Mouse (Mus musculus): ENCODE measurements around the gene Ubac1. TPM values are rescaled to one million over a fixed set of nuclear protein-coding genes. Genes with fewer than 3 reads are reported as not detected.

The Ubac1 gene
- total RNA-seq (2021): 10 to 100 TPM; 60.3 to 62.4 TPM

GRCm38 (mm10) chr2:26021561-26022257, at the start of gene Ubac1:
Gene Ubac1 (minus strand): TSS chr2:26021747.
- peak; percentile 91 for DNase-seq

DNA sequence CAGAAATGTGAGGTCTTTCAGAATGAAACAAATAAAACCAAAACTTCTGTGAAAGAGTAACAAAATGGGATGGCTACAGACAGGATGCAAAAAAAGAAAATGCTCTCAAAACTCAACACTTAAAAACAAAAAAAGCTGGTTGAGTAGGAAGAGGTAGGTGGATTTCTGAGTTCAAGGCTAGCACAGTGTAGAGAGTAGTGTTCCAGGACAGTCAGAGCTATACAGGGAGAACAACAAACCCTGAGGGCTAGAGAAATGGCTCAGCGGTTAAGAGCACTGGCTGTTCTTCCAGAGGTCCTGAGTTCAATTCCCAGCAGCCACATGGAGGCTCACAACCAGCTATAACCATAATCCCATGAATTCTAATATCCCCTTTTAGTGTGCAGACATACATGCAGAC, 47.0 kb upstream of the Ubac1 start:
- DNase-seq: no peak

- DNase-seq: no peak
These were observed 46.6 kb upstream of the Ubac1 start for GRCm38 (mm10) chr2:26068175-26068574.

GRCm38 (mm10) chr2:26066527-26066926, 45.0 kb upstream of the Ubac1 start:
- no peak for DNase-seq

DNA sequence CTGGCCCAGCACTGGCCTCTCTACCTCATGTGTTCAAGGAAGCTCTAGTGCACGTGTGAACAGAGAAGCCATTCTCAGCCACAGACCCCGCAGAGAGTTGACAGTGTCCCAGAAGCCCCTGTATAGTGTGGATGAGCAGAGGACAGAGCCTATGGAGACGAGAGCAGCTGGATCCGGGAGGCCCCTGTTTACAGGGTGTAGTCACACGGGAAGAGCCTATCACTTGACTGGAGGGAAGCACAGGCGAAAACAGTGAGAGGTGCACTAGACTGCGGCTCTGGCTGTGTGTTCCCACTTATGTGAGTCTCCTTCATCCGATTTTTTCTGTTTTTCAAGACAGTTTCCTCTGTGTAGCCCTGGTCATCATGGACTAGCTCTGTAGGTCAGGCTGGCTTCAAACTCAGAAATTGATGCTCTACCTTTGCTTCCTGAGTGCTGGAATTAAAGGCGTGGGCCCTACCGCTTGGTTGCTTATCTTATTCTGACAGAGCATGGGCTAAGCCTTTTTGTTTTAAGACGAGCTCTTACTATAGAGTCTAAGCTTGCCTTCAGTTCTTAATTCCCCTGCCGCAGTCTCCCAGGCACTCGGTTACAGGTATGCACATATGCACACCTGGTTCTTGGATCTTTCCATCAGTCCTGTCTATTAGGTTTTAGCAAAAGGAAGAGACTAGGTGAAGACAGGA, 41.3 kb upstream of the Ubac1 start:
- DNase-seq: no peak

DNA sequence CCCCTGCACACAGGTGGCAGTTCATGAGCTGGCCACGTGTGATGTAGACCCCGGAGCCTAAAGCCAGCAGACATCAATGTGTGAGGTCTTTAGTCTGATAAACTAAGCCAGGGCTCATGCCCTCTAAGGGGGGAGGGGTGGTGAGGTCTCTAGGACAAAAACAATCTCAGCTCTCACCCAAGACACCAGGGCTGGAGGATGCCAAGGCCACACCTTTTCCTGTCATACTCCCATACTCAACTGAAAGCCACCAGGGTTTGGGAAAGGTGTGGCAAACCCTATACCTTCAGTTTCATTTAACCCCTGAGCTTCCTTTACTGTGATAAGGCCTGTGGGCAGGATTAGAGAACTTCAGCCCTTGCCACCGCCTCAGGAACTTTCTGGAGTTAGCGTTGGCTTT, 40.7 kb upstream of the Ubac1 start:
- no peak for DNase-seq

DNA sequence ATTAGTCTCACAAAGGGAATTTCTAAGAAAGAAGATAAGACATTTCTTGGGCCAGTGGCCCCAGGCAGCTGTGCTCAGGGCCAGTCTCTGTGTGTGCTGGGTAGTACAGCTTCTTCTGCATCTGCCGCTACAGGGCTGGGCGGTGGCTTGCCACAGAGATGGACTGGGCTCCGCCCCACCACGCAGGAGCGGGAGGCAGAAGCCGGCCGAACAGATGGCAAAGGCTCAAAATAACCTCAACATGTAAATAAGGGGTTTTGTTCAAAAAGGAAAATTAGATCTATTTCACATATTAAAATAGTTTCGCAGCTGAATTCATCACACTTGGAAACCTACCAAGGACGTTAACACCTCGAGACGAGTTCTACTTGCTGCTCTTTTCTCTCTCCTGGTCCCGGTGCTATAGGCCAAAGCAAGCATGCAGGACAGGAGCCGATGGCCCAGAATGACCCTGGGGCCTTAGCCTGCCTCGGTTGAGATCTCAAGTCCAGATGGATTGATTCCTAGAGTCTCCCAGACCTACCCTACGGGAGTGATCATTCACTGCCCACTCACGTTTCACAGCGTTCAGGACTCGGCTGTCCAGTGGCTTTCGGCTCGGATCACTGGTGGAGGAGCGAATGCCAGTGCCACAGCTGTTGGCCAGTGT, 39.6 kb upstream of the Ubac1 start:
- no peak for DNase-seq

DNA sequence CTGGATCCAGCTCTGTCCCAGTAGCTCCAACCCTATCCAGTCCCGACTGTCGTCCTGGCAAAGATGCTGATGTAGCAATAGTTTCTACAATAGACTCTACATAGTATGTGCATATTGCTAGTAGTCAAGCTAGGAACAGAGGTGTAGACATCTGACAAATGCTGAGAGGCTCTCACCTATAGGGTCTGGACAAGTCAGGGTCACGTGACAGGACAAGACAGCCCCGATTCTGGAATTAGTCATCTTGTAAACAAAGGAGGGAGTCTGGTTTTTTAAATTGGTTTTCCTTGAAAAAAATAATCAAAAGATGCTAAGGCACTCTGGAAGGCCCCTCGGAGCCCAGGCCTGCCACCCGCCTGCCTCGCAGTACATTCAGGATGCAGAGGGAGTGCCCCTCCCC, 35.5 kb upstream of the Ubac1 start:
- no peak for DNase-seq

GRCm38 (mm10) chr2:26056226-26056625, 34.7 kb upstream of the Ubac1 start:
- no peak for DNase-seq

GRCm38 (mm10) chr2:26055747-26056102, 34.2 kb upstream of the Ubac1 start:
- DNase-seq: no peak

GRCm38 (mm10) chr2:26055046-26055746, 33.6 kb upstream of the Ubac1 start:
- DNase-seq: peak; percentile 80

DNA sequence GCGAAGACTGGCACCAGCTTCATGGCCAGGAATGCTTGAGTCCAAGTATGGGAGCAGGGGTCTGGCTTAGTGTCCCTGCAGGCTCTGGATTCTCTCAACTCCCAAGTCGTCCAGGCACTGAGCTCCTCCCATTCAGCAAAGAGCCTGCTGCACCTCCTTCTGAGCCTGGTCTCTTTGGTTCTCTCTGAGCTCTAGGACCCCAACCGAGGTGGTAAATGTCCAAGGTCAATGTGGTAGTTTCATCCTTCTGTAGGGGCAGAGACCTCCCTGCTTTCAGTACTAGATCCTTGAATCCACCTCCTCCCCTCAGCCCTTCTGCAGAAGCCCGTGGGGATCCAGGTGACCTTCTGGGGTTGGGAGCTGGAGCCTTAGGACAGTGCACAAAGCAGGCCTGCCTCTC, 31.3 kb upstream of the Ubac1 start:
- no peak for DNase-seq

DNA sequence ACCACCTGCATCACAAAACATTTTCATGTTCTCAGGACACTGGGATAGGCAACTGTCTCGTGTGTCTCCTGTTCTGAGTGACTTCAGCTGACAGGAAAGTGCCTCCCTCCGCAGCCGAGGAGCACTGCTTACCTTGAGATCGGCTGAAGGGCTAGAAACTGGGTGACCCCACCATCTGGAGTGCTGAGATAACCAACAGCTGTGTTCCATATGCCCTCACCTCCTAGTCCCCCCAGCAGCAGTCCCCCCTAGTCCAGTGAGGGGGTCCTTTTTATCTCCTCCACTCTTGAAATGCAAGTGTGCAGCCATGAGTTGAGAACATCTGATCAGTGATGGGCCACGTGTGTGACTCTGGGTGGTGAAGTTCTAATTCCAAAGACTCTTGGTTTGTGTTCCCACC, 27.3 kb upstream of the Ubac1 start:
- no peak for DNase-seq

DNA sequence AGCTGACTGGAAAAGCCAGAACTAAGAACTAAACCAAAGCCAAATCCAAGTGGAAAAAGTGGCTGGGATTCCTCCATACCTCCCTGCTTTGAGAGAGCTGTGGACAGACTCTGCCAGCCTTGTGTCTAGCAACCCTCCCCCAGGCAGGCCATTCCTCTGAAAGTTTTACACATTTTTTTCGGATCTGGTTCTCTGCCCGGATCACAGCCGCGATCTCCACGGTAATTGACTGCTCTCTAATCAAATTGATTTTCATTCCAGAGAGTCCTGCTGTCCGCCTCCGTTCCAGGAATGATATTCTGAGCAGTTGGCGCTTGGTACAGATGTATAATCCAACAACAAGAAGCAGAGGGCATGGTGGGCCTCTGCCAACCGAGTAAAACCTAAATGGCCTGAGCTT, 22.7 kb upstream of the Ubac1 start:
- no peak for DNase-seq

- DNase-seq: no peak
These were observed 21.1 kb upstream of the Ubac1 start for GRCm38 (mm10) chr2:26042603-26043002.

DNA sequence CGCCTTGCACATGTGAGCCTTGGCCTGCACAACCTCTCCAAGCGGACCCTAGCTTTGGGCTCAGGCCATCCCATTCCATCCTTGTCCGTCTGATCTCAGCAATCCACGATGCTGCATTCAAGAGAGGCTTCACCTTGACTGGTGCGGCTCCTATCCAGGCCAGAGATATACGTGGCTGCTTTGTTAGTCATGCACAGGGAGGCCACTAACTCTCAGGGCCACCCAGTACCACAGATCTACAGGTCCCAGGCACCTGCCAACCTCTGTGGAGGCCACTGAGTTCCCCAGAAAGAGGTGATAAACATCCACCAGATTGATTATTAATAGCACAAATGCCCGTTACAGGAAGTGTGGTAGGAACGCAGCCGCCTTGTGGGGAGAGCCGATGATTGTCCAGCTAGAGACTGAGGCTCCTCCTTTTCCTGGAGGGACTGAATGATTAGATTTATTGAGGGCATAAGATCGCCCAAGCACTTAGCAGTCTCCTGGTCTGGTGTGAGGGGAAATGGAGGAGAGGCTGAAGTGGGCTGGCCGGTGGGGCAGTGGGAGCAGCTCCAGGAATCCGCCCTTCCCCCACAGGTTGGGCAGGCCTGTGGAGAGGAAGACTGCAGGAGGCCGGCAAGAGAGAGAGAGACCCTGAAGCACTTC, 19.7 kb upstream of the Ubac1 start:
- DNase-seq: peak; percentile 26

DNA sequence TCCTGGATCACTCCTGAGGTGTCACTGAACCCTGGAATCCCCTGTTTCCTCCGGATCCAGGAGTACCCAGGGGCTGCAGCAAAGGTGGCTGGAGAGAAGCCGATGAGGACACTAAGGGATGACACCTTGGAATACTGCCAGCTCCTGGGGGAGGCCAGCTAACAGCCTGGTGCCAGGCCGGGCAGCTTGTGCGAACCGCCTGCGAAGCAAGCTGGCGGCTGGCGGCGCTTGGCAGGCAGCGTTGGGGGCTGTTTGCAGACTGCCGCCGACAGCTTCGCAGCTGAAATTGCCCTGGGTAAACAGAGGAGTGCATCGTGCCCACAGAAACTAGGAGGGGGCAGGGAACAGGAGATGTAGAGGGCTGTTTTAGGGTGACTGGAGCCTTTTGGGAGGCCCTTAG, 18.4 kb upstream of the Ubac1 start:
- peak; percentile 32 for DNase-seq

DNA sequence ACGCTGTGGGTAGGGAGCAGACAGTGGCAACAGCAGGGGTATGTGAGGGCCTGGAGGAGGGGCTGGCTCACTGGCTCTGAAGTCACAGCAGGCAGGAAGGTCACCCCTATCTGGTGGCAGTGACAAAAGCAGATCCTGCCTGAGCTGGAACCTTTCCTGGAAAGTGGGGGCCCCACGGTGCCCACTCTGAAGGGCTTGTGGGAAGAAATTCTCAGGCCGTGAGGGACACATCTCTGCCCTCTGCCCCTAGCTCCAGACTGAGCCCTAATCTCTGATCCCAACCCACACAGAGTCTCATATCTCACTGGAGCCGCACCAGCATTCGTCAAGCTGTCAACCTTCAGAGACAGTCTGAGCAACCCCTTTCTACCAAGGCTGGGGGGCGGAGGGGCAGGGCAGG, 15.8 kb upstream of the Ubac1 start:
- peak; percentile 47 for DNase-seq

GRCm38 (mm10) chr2:26034344-26035050, 12.9 kb upstream of the Ubac1 start:
- no peak for DNase-seq

DNA sequence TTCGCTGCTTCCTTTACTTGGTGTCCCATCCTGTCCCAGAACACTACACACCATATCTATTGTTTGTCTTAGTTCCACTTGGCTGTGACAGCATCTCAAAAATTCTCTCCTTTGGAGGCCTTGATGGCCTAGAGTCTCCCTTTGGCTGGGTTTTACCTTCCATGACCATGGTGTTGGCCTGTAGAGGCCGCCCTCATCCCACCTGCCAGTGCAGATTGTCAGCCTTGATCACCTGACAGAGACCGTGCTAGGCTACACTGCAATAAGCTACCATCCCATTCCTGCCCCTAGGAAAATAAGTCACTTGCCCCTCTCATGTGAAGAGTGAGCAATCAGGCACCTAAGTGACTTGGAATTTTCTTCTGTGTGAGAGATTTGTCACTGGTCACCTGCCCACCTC, 8.7 kb upstream of the Ubac1 start:
- DNase-seq: peak; percentile 21

- DNase-seq: peak; percentile 46
These were observed 2.9 kb upstream of the Ubac1 start for GRCm38 (mm10) chr2:26024138-26025075.

Data from heart, postnatal 4 days (tissue).